Mouse (Mus musculus) liver, adult 2 months (tissue): Measurements from ENCODE around the gene Elovl6. TPM values are rescaled to one million over a fixed set of nuclear protein-coding genes. Genes with fewer than 3 reads are reported as not detected.
A peak's percentile ranks its signal among the peaks of the same experiment; 100 is the strongest.

ENCODE experiments used
- DNase-seq: peaks from one replicate; pipeline ENCODE4 v3.0.0-alpha.2; 2011; ENCODE audit warnings: low read depth, low spot score; ENCODE audit errors: extremely low read depth
- H3K27ac ChIP-seq: fragments of 200-500 bp; replicated peaks from 2 replicates; pipeline ENCODE4 v1.5.1; 2012; ENCODE audit warnings: low read depth, mild to moderate bottlenecking, control low read depth, inconsistent platforms, low read length; ENCODE audit not compliant: insufficient read depth
- H3K27me3 ChIP-seq: fragments of 200-500 bp; 2 replicates; pipeline ENCODE4 v1.6.1; 2012; ENCODE audit warnings: mild to moderate bottlenecking, moderate library complexity, low read length, inconsistent platforms; ENCODE audit not compliant: control insufficient read depth, insufficient read depth
- H3K36me3 ChIP-seq: fragments of 200-500 bp; 2 replicates; pipeline ENCODE4 v1.6.1; 2012; ENCODE audit warnings: low read length, inconsistent platforms; ENCODE audit not compliant: control insufficient read depth, insufficient read depth
- H3K4me1 ChIP-seq: fragments of 200-500 bp; 2 replicates; pipeline ENCODE4 v1.6.1; 2011; ENCODE audit warnings: low read length; ENCODE audit not compliant: control insufficient read depth, insufficient read depth
- H3K4me3 ChIP-seq: fragments of 200-500 bp; 2 replicates; pipeline ENCODE4 v1.5.1; 2011; ENCODE audit warnings: low read depth, mild to moderate bottlenecking, control low read depth, low read length, moderate library complexity; ENCODE audit not compliant: insufficient read depth
- H3K79me2 ChIP-seq: fragments of 200-500 bp; 2 replicates; pipeline ENCODE4 v1.6.1; 2012; ENCODE audit warnings: inconsistent platforms, mild to moderate bottlenecking, low read length, moderate library complexity; ENCODE audit not compliant: control insufficient read depth, insufficient read depth
- H3K9ac ChIP-seq: fragments of 200-500 bp; 2 replicates; pipeline ENCODE4 v1.6.1; 2012; ENCODE audit warnings: low read depth, mild to moderate bottlenecking, control low read depth, inconsistent platforms, low read length
- CTCF ChIP-seq: fragments of 200-500 bp; IDR thresholded peaks from 2 replicates; pipeline ENCODE4 v1.5.1; 2011; ENCODE audit warnings: low read depth, low read length, control low read depth
- POLR2A ChIP-seq: fragments of 200-500 bp; IDR thresholded peaks from 2 replicates; pipeline ENCODE4 v1.6.1; 2011; ENCODE audit warnings: low read length, control low read depth; ENCODE audit not compliant: insufficient read depth; ENCODE audit errors: extremely low read depth
- WGBS: fragments of 180-500 bp; shearing (Covaris S2); methylation state at CpG from one replicate; pipeline ENCODE4 v1.1.7; 2018; 5-methylcytosine and 5-hydroxymethylcytosine counted together
- polyA plus RNA-seq: library from polyadenylated mRNA; depleted of rRNA; stranded (reverse); fragments of >200 nt; gene quantifications from 2 replicates; pipeline ENCODE4 v1.2.3, GENCODE M21; 2012
- total RNA-seq: library from RNA; depleted of rRNA; stranded (reverse); fragments of >200 nt; gene quantifications from 2 replicates; pipeline ENCODE4 v1.2.3, GENCODE M21; 2014

Gene Elovl6
- total and polyA plus RNA-seq, 2 experiments = 44.3 to 70.5 TPM

- peaks cover 9% of the 10 kb centered on the region; the same call in 1 of the 2 replicates for H3K36me3 ChIP-seq
- peaks cover 7% of the 10 kb centered on the region; the same call in 1 of the 2 replicates for H3K79me2 ChIP-seq
- H3K27ac ChIP-seq = peak overlapping the region; percentile 90
- TF ChIP-seq POLR2A (no peak), CTCF (no peak)
- no peak overlapping the region for H3K4me3 ChIP-seq
- DNase-seq = no peak
- no peak overlapping the region for H3K9ac ChIP-seq
- no peaks in the 10 kb centered on the region for H3K27me3 ChIP-seq
- H3K4me1 ChIP-seq = peaks cover 28% of the 10 kb centered on the region
- WGBS = 91% methylated on average over 17 of the region's 17 CpGs
Measured at GRCm38 (mm10) chr3:129590548-129591226, 58.5 kb downstream of the Elovl6 start.

- no peaks in the 10 kb centered on the region for H3K27me3 ChIP-seq
- H3K27ac ChIP-seq = peak overlapping the region; percentile 90
- peaks cover 25% of the 10 kb centered on the region for H3K4me1 ChIP-seq
- H3K4me3 ChIP-seq = no peak overlapping the region
- peaks cover 9% of the 10 kb centered on the region; the same call in 1 of the 2 replicates for H3K36me3 ChIP-seq
- H3K9ac ChIP-seq = no peak overlapping the region
- TF ChIP-seq POLR2A (no peak), CTCF (no peak)
- 38% methylated on average over 9 of the region's 9 CpGs for WGBS
- peaks cover 7% of the 10 kb centered on the region; the same call in 1 of the 2 replicates for H3K79me2 ChIP-seq
- DNase-seq = peak; percentile 84
Measured at GRCm38 (mm10) chr3:129591251-129591650, 59.1 kb downstream of the Elovl6 start.

- TF ChIP-seq CTCF = no peak
- no peak for TF ChIP-seq POLR2A
- DNase-seq = peak; percentile 96
- peak overlapping the region; percentile 90 for H3K27ac ChIP-seq
Measured at GRCm38 (mm10) chr3:129591761-129592160, 59.6 kb downstream of the Elovl6 start.

GRCm38 (mm10) chr3:129593001-129593400 lies 60.8 kb downstream of the Elovl6 start:
- peak; percentile 93 for DNase-seq
- 30% methylated on average over 9 of the region's 9 CpGs for WGBS
- TF ChIP-seq CTCF = no peak
- no peak for TF ChIP-seq POLR2A
- Histone ChIP-seq H3K79me2 (0 out of 2 replicates have a peak, but pooled peaks cover 3% of the 10 kb centered on the region), H3K4me3 (no peak overlapping the region), H3K27me3 (no peaks in the 10 kb centered on the region), H3K4me1 (peaks cover 21% of the 10 kb centered on the region), H3K9ac (peak overlapping the region; percentile 25; the same call in 1 of the 2 replicates), H3K36me3 (peaks cover 6% of the 10 kb centered on the region; the same call in 1 of the 2 replicates), H3K27ac (peak overlapping the region; percentile 90)

More at GRCm38 (mm10) chr3:129591761-129592160, 59.6 kb downstream of the Elovl6 start:
- no peaks in the 10 kb centered on the region for H3K27me3 ChIP-seq
- 0 out of 2 replicates have a peak, but pooled peaks cover 4% of the 10 kb centered on the region for H3K79me2 ChIP-seq
- H3K4me3 ChIP-seq = no peak overlapping the region
- peaks cover 25% of the 10 kb centered on the region for H3K4me1 ChIP-seq
- 24% methylated on average over 8 of the region's 8 CpGs for WGBS
- H3K9ac ChIP-seq = 0 out of 2 replicates have a peak overlapping the region, but pooled peaks have one; percentile 2
- H3K36me3 ChIP-seq = peaks cover 7% of the 10 kb centered on the region; the same call in 1 of the 2 replicates

- WGBS = 80% methylated on average over 3 of the region's 3 CpGs
- H3K9ac ChIP-seq = no peak overlapping the region
- H3K36me3 ChIP-seq = peaks cover 10% of the 10 kb centered on the region; the same call in 1 of the 2 replicates
- peaks cover 6% of the 10 kb centered on the region; the same call in 1 of the 2 replicates for H3K79me2 ChIP-seq
- no peak for DNase-seq
- no peaks in the 10 kb centered on the region for H3K27me3 ChIP-seq
- H3K4me3 ChIP-seq = no peak overlapping the region
- H3K4me1 ChIP-seq = peaks cover 18% of the 10 kb centered on the region
- H3K27ac ChIP-seq = peak overlapping the region; percentile 52
- TF ChIP-seq POLR2A (no peak), CTCF (no peak)
Measured at GRCm38 (mm10) chr3:129593735-129594134, 61.6 kb downstream of the Elovl6 start.
